Mouse (Mus musculus) leukemia stem cell, adult 10-12 weeks (primary cell): Measurements from ENCODE around the gene Klra17. TPM values are rescaled to one million over a fixed set of nuclear protein-coding genes. Genes with fewer than 3 reads are reported as not detected.

Experiments
- polyA plus RNA-seq: library from polyadenylated mRNA; stranded (reverse); fragments of >175 nt; gene quantifications from 2 replicates; pipeline ENCODE4 v1.2.3, GENCODE M21; 2012; ENCODE audit warnings: low replicate concordance

The Klra17 gene
- polyA plus RNA-seq: 0.15 and 0.16 TPM in 2 replicates

GRCm38 (mm10) chr6:129876549-129876948 lies at the start of gene Klra17:
Klra17 (minus strand) TSS chr6:129876672.

GRCm38 (mm10) chr6:129917476-129917946 lies 41.0 kb upstream of the Klra17 start, which contains the start of gene Klra5:
Klra5 (minus strand) TSS chr6:129917650.

GRCm38 (mm10) chr6:129862349-129862748 lies 14.1 kb downstream of the Klra17 start, which contains the start of gene Gm17631:
Gm17631 (plus strand) TSS chr6:129862649.

GRCm38 (mm10) chr6:129784170-129784569 lies 92.3 kb downstream of the Klra17 start, which contains the start of gene Gm156:
Gm156 (minus strand) TSS chr6:129784270.

Other genes with a start within 250 kb of the Klra17 start
- not detected in 2 replicates for gene Klrc3, start 233.3 kb downstream of the Klra17 start, polyA plus RNA-seq
- not detected in 2 replicates for gene Klrc2, start 216.0 kb downstream of the Klra17 start, polyA plus RNA-seq
- 0.23 and 0.90 TPM in 2 replicates for gene Klrc1, start 197.7 kb downstream of the Klra17 start, polyA plus RNA-seq
- gene Klri1, start 159.5 kb downstream of the Klra17 start, polyA plus RNA-seq: 0.23 TPM in 1 of 2 replicates, not detected in the other
- gene Klri2, start 136.2 kb downstream of the Klra17 start, polyA plus RNA-seq: not detected in 2 replicates
- gene Gm156, start 92.4 kb downstream of the Klra17 start, polyA plus RNA-seq: not detected in 2 replicates
- not detected in 2 replicates for gene Gm17631, start 14.0 kb downstream of the Klra17 start, polyA plus RNA-seq
- gene Klra5, start 41.0 kb upstream of the Klra17 start, polyA plus RNA-seq: not detected in 2 replicates
- gene Klra6, start 150.3 kb upstream of the Klra17 start, polyA plus RNA-seq: not detected in 2 replicates
- not detected in 2 replicates for gene Klra4, start 190.6 kb upstream of the Klra17 start, polyA plus RNA-seq